Mouse (Mus musculus) intestine, embryonic 15.5 days (tissue): ENCODE measurements around the gene Olfr101. TPM values are rescaled to one million over a fixed set of nuclear protein-coding genes. Genes with fewer than 3 reads are reported as not detected.

Experiments
- ATAC-seq: fragments of 200-750 bp; cut with Nextera tagmentation; 2 replicates; pipeline ENCODE4 v1.8.0; 2017; ENCODE audit warnings: moderate TSS enrichment, moderate library complexity
- H3K27ac ChIP-seq: fragments of 300-500 bp; sonication (generic); 2 replicates; pipeline ENCODE4 v1.5.1; 2015; ENCODE audit warnings: mild to moderate bottlenecking, inconsistent platforms
- H3K27me3 ChIP-seq: fragments of 300-500 bp; sonication (generic); replicated peaks from 2 replicates; pipeline ENCODE4 v1.6.1; 2015; ENCODE audit warnings: inconsistent platforms
- H3K36me3 ChIP-seq: fragments of 300-500 bp; sonication (generic); 2 replicates; pipeline ENCODE4 v1.6.1; 2015; ENCODE audit warnings: inconsistent platforms
- H3K4me1 ChIP-seq: fragments of 300-500 bp; sonication (generic); replicated peaks from 2 replicates; pipeline ENCODE4 v1.6.1; 2015; ENCODE audit warnings: inconsistent platforms
- H3K4me2 ChIP-seq: fragments of 300-500 bp; sonication (generic); replicated peaks from 2 replicates; pipeline ENCODE4 v1.6.1; 2015; ENCODE audit warnings: mild to moderate bottlenecking, inconsistent platforms
- H3K4me3 ChIP-seq: fragments of 300-500 bp; sonication (generic); replicated peaks from 2 replicates; pipeline ENCODE4 v1.5.1; 2015; ENCODE audit warnings: inconsistent platforms
- H3K9ac ChIP-seq: fragments of 300-500 bp; sonication (generic); 2 replicates; pipeline ENCODE4 v1.6.1; 2015; ENCODE audit warnings: inconsistent platforms
- H3K9me3 ChIP-seq: fragments of 300-500 bp; sonication (generic); 2 replicates; pipeline ENCODE4 v1.6.1; 2016; ENCODE audit warnings: inconsistent platforms
- WGBS: fragments of 180-500 bp; shearing (Covaris S2); methylation state at CpG from one replicate; pipeline ENCODE4 v1.1.7; 2015; 5-methylcytosine and 5-hydroxymethylcytosine counted together
- polyA plus RNA-seq: library from polyadenylated mRNA; unstranded; fragments of >200 nt; fragmentation: Nextera tagmentation; extraction: Ambion mirVana; gene quantifications from 2 replicates; pipeline ENCODE4 v1.2.1, GENCODE M21; 2015

Olfr101 gene
- polyA plus RNA-seq = not detected in 2 replicates

DNA sequence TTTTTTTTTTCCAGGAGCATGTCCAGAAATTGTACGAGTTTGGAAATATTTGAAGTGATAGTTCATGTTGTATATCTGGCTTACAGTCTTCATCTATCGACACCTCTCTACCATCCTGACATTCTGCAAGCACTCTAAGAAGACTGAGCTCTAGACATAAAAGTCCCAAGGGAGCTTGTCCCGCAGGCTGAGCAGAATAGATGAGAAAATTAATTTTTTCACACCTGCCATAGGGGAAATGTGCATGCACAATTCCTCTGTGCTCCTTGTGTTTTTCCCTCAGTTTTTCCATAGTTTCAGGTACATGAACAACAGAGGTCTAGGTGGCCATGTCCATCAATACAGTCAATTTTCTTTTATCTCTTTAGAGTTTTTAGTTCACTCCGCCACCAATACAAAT, at the start of gene Olfr101:
TSS of gene Olfr101 (minus strand) at position 101 of the 400 bp plus-strand sequence.
- ATAC-seq = no peak
- no peaks in the 10 kb centered on the region for H3K36me3 ChIP-seq
- H3K9me3 ChIP-seq = no peaks in the 10 kb centered on the region
- no peak within 1 kb of the TSS for H3K27ac ChIP-seq
- no peak within 1 kb of the TSS for H3K9ac ChIP-seq
- no peak within 1 kb of the TSS for H3K4me2 ChIP-seq
- no peaks in the 10 kb centered on the region for H3K27me3 ChIP-seq
- H3K4me1 ChIP-seq = no peaks in the 10 kb centered on the region
- no peak within 1 kb of the TSS for H3K4me3 ChIP-seq
- WGBS = 84% methylated on average over 4 of the region's 4 CpGs

DNA sequence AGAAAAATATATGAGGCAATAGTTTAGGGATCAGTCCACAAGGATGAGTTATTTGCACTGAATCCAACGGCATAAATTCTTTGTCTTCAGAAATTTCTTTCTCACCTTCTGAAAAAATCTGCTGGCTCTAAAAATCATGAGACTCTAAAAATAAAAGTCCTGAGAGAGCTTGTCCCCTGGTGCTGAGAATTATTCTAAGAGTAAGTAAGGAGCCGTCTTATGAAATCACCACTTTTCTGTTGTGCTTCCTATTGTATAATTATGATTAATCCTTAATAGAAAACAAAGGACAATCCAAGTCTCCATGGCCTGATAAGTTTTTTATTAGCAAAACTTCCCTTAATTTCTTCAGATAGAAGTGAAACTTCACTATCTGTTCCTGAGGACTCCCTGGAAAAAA, 35.5 kb upstream of the Olfr101 start, which contains the start of gene Olfr103:
TSS of gene Olfr103 (minus strand) at position 101 of the 400 bp plus-strand sequence.
- Histone ChIP-seq H3K36me3 (no peaks in the 10 kb centered on the region), H3K9ac (no peak within 1 kb of the TSS), H3K27ac (no peak within 1 kb of the TSS), H3K4me3 (no peak within 1 kb of the TSS), H3K4me2 (no peak within 1 kb of the TSS), H3K27me3 (no peaks in the 10 kb centered on the region), H3K4me1 (no peaks in the 10 kb centered on the region), H3K9me3 (no peaks in the 10 kb centered on the region)
- no peak for ATAC-seq
- 84% methylated on average over 2 of the region's 2 CpGs for WGBS

- no peak for ATAC-seq
- Histone ChIP-seq H3K4me2 (no peak within 1 kb of the TSS), H3K9me3 (no peaks in the 10 kb centered on the region), H3K9ac (no peak within 1 kb of the TSS), H3K4me3 (no peak within 1 kb of the TSS), H3K4me1 (no peaks in the 10 kb centered on the region), H3K36me3 (no peaks in the 10 kb centered on the region), H3K27ac (no peak within 1 kb of the TSS), H3K27me3 (no peaks in the 10 kb centered on the region)
Observed at GRCm38 (mm10) chr17:37316954-37317353, 12.8 kb upstream of the Olfr101 start, which contains the start of gene Olfr102. Olfr102 (minus strand) TSS chr17:37317054.

DNA sequence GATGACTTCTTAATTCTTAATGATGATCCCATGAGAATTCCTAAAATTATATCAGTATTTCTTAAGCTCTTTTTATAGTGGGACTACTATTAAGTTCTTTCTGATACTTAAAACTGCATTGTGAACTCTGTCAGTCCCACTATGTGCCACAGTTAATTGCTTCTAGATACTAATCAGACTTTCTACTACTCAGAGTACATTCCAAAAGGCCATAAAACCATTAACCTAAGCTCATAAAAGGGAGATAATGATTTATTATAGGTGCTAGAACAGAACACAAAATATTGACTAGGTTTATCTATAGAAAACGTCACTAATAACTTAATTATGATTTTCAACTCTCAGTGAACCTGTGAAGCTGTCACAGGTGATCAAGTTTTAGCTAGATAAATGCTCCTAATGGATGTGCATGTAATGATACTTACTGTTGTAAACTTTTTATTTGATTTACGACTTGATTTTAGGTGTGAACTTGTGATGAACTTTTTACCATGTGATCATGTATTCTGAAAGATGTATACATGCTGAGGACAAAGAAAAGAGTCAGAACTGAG, 6.1 kb upstream of the Olfr101 start:
- H3K27ac ChIP-seq = no peak overlapping the region
- no peaks in the 10 kb centered on the region for H3K27me3 ChIP-seq
- no peak overlapping the region for H3K4me2 ChIP-seq
- no peaks in the 10 kb centered on the region for H3K9me3 ChIP-seq
- no peak overlapping the region for H3K4me3 ChIP-seq
- WGBS = 27% methylated on average over 2 of the region's 2 CpGs
- no peak overlapping the region for H3K9ac ChIP-seq
- H3K36me3 ChIP-seq = no peaks in the 10 kb centered on the region
- no peaks in the 10 kb centered on the region for H3K4me1 ChIP-seq
- ATAC-seq = peak; percentile 89

DNA sequence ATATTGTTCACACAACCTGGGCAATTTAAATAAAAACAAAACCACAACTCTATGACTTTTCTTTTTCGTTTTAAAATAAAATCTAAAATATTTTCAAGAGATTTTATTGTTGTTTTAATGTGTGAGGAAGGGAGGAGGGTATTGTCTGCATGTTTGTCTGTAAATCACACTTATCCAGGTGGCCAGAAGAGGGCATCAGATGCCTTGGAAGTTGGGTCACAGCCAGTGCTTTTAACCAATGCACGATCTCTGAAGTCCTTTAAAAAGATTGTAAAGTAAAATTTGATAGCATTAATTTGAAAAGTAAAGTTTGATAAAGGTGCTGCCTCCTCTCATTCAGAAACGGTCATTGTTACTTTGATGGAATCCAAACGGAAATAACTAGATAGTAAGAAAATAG, 4.4 kb upstream of the Olfr101 start:
- no peak overlapping the region for H3K27ac ChIP-seq
- no peaks in the 10 kb centered on the region for H3K9me3 ChIP-seq
- no peak overlapping the region for H3K4me3 ChIP-seq
- no peaks in the 10 kb centered on the region for H3K27me3 ChIP-seq
- WGBS = 38% methylated on average over 4 of the region's 4 CpGs
- no peak overlapping the region for H3K4me2 ChIP-seq
- H3K4me1 ChIP-seq = no peaks in the 10 kb centered on the region
- no peak overlapping the region for H3K9ac ChIP-seq
- no peaks in the 10 kb centered on the region for H3K36me3 ChIP-seq
- ATAC-seq = no peak

- 76% methylated on average over 1 of the region's 1 CpGs for WGBS
- Histone ChIP-seq H3K36me3 (no peaks in the 10 kb centered on the region), H3K27me3 (no peaks in the 10 kb centered on the region), H3K4me3 (no peak within 1 kb of the TSS), H3K4me1 (no peaks in the 10 kb centered on the region), H3K4me2 (no peak within 1 kb of the TSS), H3K27ac (no peak within 1 kb of the TSS), H3K9me3 (no peaks in the 10 kb centered on the region), H3K9ac (no peak within 1 kb of the TSS)
- ATAC-seq = no peak
Observed at GRCm38 (mm10) chr17:37283360-37283759, 20.8 kb downstream of the Olfr101 start, which contains the start of gene Olfr99. Olfr99 (minus strand) TSS chr17:37283460.

GRCm38 (mm10) chr17:37280331-37280730, 23.8 kb downstream of the Olfr101 start:
- H3K4me2 ChIP-seq = no peak overlapping the region
- 74% methylated on average over 1 of the region's 1 CpGs for WGBS

GRCm38 (mm10) chr17:37276573-37276972, 27.5 kb downstream of the Olfr101 start:
- no peak for ATAC-seq
- no peak overlapping the region for H3K4me2 ChIP-seq

More at GRCm38 (mm10) chr17:37280331-37280730, 23.8 kb downstream of the Olfr101 start:
- Histone ChIP-seq H3K36me3 (no peaks in the 10 kb centered on the region), H3K4me3 (no peak overlapping the region), H3K4me1 (no peaks in the 10 kb centered on the region), H3K27ac (no peak overlapping the region), H3K9ac (no peak overlapping the region), H3K9me3 (no peaks in the 10 kb centered on the region), H3K27me3 (no peaks in the 10 kb centered on the region)
- no peak for ATAC-seq

DNA sequence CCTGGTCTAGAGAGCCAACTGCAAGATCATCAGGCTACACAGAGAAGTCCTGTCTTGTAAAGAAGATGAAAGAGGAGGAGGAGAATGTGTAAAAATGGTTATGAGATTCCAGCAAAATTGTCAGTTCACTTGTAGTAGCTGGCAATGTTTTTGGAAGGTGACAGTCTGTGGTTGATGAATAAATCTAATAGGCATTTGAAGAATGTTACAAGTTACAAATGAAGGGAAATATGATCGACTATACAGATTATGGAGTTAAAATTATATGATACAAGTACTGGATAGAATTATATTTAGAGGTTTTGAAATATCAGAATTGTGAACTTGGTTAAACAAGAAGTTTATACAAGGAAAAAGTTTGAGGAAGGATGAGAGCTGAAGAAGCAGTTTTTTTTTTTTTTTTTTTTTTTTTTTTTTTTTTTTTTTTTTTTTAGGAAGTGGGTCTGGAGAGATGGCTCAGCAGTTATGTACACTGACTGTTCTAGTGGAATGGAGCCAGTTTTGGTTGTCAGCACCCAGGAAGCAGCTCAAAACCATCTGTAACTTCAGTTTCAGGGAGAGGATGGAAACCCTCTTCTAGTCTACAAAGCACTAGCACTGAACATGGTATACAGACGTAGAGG, 28.4 kb downstream of the Olfr101 start:
- no peak overlapping the region for H3K4me3 ChIP-seq
- H3K27ac ChIP-seq = no peak overlapping the region
- WGBS = 88% methylated on average over 2 of the region's 2 CpGs
- H3K4me1 ChIP-seq = no peaks in the 10 kb centered on the region; the same call in 1 of the 2 replicates
- H3K4me2 ChIP-seq = no peak overlapping the region
- no peaks in the 10 kb centered on the region for H3K27me3 ChIP-seq
- H3K36me3 ChIP-seq = no peaks in the 10 kb centered on the region
- no peaks in the 10 kb centered on the region for H3K9me3 ChIP-seq
- ATAC-seq = no peak
- H3K9ac ChIP-seq = no peak overlapping the region

More at GRCm38 (mm10) chr17:37276573-37276972, 27.5 kb downstream of the Olfr101 start:
- no peaks in the 10 kb centered on the region for H3K27me3 ChIP-seq
- no peaks in the 10 kb centered on the region for H3K4me1 ChIP-seq
- no peak overlapping the region for H3K27ac ChIP-seq
- no peaks in the 10 kb centered on the region for H3K36me3 ChIP-seq
- H3K9ac ChIP-seq = no peak overlapping the region
- H3K4me3 ChIP-seq = no peak overlapping the region
- no peaks in the 10 kb centered on the region for H3K9me3 ChIP-seq

DNA sequence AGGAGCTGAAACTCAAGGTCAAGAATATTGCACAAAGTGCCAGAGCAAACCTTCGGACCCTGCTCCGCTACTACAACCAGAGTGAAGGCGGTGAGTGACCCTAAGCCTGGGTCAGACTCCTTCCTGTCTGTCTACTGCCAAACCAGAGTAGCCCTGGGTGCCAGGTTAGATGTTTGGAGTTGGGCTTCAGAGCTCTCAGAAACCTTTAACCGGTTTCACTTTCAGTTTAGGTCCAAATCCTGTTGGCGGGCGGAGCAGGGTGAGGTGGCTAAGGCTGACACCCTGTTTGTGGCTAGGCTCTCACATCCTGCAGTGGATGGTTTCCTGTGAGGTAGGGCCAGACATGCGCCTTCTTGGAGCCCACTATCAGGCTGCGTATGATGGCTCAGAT, 33.4 kb downstream of the Olfr101 start:
- no peaks in the 10 kb centered on the region; the same call in 1 of the 2 replicates for H3K4me1 ChIP-seq
- 45% methylated on average over 8 of the region's 8 CpGs for WGBS
- no peaks in the 10 kb centered on the region for H3K27me3 ChIP-seq
- H3K9me3 ChIP-seq = no peaks in the 10 kb centered on the region
- peak overlapping the region; percentile 55 for H3K4me3 ChIP-seq
- peak overlapping the region; percentile 93 for H3K4me2 ChIP-seq
- no peaks in the 10 kb centered on the region for H3K36me3 ChIP-seq
- peak; percentile 74 for ATAC-seq
- H3K9ac ChIP-seq = peak overlapping the region; percentile 47; the same call in 1 of the 2 replicates
- no peak overlapping the region for H3K27ac ChIP-seq

DNA sequence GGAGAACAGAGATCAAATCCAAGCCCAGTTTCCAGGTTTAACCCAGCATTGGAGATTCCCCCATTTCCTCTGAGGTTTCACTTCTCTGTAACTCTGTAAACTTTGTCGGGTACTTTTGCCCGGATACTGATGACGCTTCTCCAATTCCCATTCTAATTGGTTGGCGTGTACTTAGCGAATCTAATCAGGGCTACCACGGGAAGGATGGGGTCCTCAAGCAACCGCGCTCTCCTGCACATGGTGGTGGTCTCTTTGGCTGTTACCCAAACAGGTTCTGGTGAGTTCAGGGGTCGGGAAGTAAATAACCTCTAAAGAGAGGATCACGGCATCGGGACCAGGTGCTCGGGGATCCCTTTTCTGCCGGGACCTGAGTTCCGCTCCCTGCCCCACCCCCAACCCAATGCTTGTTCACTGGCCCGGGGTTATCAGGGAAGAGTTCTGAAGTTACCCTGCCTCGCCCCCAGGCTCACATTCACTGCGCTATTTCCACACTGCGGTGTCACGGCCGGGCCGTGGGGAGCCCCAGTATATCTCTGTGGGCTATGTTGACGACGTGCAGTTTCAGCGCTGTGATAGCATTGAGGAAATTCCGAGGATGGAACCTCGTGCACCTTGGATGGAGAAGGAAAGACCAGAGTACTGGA, 33.9 kb downstream of the Olfr101 start, which contains the start of gene H2-M3:
TSS of gene H2-M3 (plus strand) at position 163 of the 644 bp plus-strand sequence.
- peak; percentile 97 for ATAC-seq
- no peak within 1 kb of the TSS for H3K27ac ChIP-seq
- H3K9ac ChIP-seq = peak within 1 kb of the TSS; percentile 47; the same call in 1 of the 2 replicates
- H3K4me2 ChIP-seq = peak within 1 kb of the TSS; percentile 93
- H3K9me3 ChIP-seq = no peaks in the 10 kb centered on the region
- H3K4me1 ChIP-seq = no peaks in the 10 kb centered on the region; the same call in 1 of the 2 replicates
- WGBS = 2% methylated on average over 26 of the region's 26 CpGs
- H3K27me3 ChIP-seq = no peaks in the 10 kb centered on the region
- peak within 1 kb of the TSS; percentile 55 for H3K4me3 ChIP-seq
- H3K36me3 ChIP-seq = no peaks in the 10 kb centered on the region

- no peaks in the 10 kb centered on the region for H3K9me3 ChIP-seq
- H3K4me1 ChIP-seq = no peaks in the 10 kb centered on the region
- H3K4me3 ChIP-seq = no peak within 1 kb of the TSS
- no peak within 1 kb of the TSS for H3K4me2 ChIP-seq
- H3K27me3 ChIP-seq = no peaks in the 10 kb centered on the region
- H3K27ac ChIP-seq = no peak within 1 kb of the TSS
- WGBS = 77% methylated on average over 1 of the region's 1 CpGs
- H3K9ac ChIP-seq = no peak within 1 kb of the TSS
- no peak for ATAC-seq
- no peaks in the 10 kb centered on the region for H3K36me3 ChIP-seq
Observed at GRCm38 (mm10) chr17:37263626-37264025, 40.5 kb downstream of the Olfr101 start, which contains the start of gene Olfr98. Olfr98 (minus strand) TSS chr17:37263749.
